Mouse (Mus musculus) CH12.LX (cell line): ENCODE measurements around the gene Pde3a. TPM values are rescaled to one million over a fixed set of nuclear protein-coding genes. Genes with fewer than 3 reads are reported as not detected.

Experiments used
- DNase-seq: peaks from one replicate; pipeline ENCODE4 v3.0.0-alpha.2; 2013; ENCODE audit errors: extremely low read depth
- H3K27ac ChIP-seq: 2 replicates; pipeline ENCODE4 v1.5.1; 2012; ENCODE audit warnings: low read depth, mild to moderate bottlenecking, control low read depth, moderate library complexity; ENCODE audit not compliant: insufficient read depth
- H3K27me3 ChIP-seq: replicated peaks from 2 replicates; pipeline ENCODE3; 2012; ENCODE audit warnings: inconsistent platforms
- H3K36me3 ChIP-seq, 2 experiments: replicated peaks in 1 of 2; 2 replicates each; pipeline versions ENCODE3 to v1.6.1; 2012; ENCODE audit warnings: inconsistent platforms in 1 of 2, low read length in 1 of 2, mild to moderate bottlenecking in 1 of 2, mixed read lengths in 1 of 2, moderate library complexity in 1 of 2; ENCODE audit not compliant: control insufficient read depth in 1 of 2, insufficient read depth in 1 of 2
- H3K4me1 ChIP-seq, 2 experiments: 2 replicates each; pipeline ENCODE4 v1.6.1; 2012; ENCODE audit warnings: inconsistent platforms in 1 of 2, moderate library complexity in 1 of 2; ENCODE audit not compliant: insufficient read depth in 2 of 2, control insufficient read depth in 1 of 2
- H3K4me2 ChIP-seq: 2 replicates; pipeline ENCODE4 v1.6.1; 2012; ENCODE audit warnings: low read depth, mild to moderate bottlenecking, control low read depth; ENCODE audit not compliant: poor library complexity, insufficient read depth, severe bottlenecking
- H3K4me3 ChIP-seq, 3 experiments: fragments of 150-350 bp in 1 of 3; sonication (generic) in 1 of 3; replicated peaks in 1 of 3; 2 replicates each; pipeline versions ENCODE3 to v1.5.1; 2011 to 2012; ENCODE audit warnings: low read depth in 2 of 3, low read length in 2 of 3, mild to moderate bottlenecking in 2 of 3, moderate library complexity in 2 of 3, control low read depth in 1 of 3, improper control_type of control experiment in 1 of 3, inconsistent platforms in 1 of 3, mixed read lengths in 1 of 3; ENCODE audit not compliant: poor library complexity in 1 of 3
- H3K79me2 ChIP-seq: replicated peaks from 2 replicates; pipeline ENCODE4 v1.6.1; 2012; ENCODE audit warnings: mild to moderate bottlenecking, moderate library complexity; ENCODE audit not compliant: control insufficient read depth, poor library complexity, insufficient read depth, severe bottlenecking; ENCODE audit errors: extremely low read depth
- H3K9ac ChIP-seq: 2 replicates; pipeline ENCODE4 v1.6.1; 2012; ENCODE audit warnings: low read depth, mild to moderate bottlenecking, control low read depth, moderate library complexity; ENCODE audit not compliant: insufficient read depth
- H3K9me3 ChIP-seq: replicated peaks from 2 replicates; pipeline ENCODE3; 2012; ENCODE audit warnings: low read length, inconsistent platforms, mixed read lengths
- BHLHE40 ChIP-seq: IDR thresholded peaks from 2 replicates; pipeline ENCODE4 v1.6.1; 2011; ENCODE audit warnings: mild to moderate bottlenecking, low read depth, low read length, improper control_type of control experiment
- CHD2 ChIP-seq: IDR thresholded peaks from 2 replicates; pipeline ENCODE4 v1.6.1; 2011; ENCODE audit warnings: low read length, improper control_type of control experiment
- CTCF ChIP-seq, 2 experiments: IDR thresholded peaks in 1 of 2; conservative IDR thresholded peaks in 1 of 2; 2 replicates each; pipeline ENCODE4 v1.5.1; 2011 to 2012; ENCODE audit warnings: low read depth in 2 of 2, low read length in 2 of 2, improper control_type of control experiment in 1 of 2, inconsistent platforms in 1 of 2, mild to moderate bottlenecking in 1 of 2, moderate library complexity in 1 of 2
- E2F4 ChIP-seq: IDR thresholded peaks from 2 replicates; pipeline ENCODE4 v1.6.1; 2011; ENCODE audit warnings: low read depth, low read length, improper control_type of control experiment; ENCODE audit not compliant: insufficient replicate concordance
- ELF1 ChIP-seq: IDR thresholded peaks from 2 replicates; pipeline ENCODE4 v1.6.1; 2014; ENCODE audit warnings: low read depth, mild to moderate bottlenecking, inconsistent platforms, low read length, improper control_type of control experiment
- GABPA ChIP-seq: IDR thresholded peaks from 2 replicates; pipeline ENCODE4 v1.6.1; 2012; ENCODE audit warnings: low read depth, low read length, improper control_type of control experiment, inconsistent platforms; ENCODE audit not compliant: insufficient replicate concordance
- HCFC1 ChIP-seq: IDR thresholded peaks from 2 replicates; pipeline ENCODE4 v1.6.1; 2012; ENCODE audit warnings: low read depth, mild to moderate bottlenecking, inconsistent platforms, low read length, improper control_type of control experiment
- JUN ChIP-seq: IDR thresholded peaks from 2 replicates; pipeline ENCODE4 v1.6.1; 2011; ENCODE audit warnings: low read depth, mild to moderate bottlenecking, low read length, improper control_type of control experiment, moderate library complexity; ENCODE audit not compliant: insufficient read depth
- KAT2A ChIP-seq: IDR thresholded peaks from 2 replicates; pipeline ENCODE4 v1.6.1; 2012; ENCODE audit warnings: low read length, improper control_type of control experiment, inconsistent platforms; ENCODE audit not compliant: insufficient replicate concordance
- MAFK ChIP-seq: IDR thresholded peaks from 2 replicates; pipeline ENCODE4 v1.6.1; 2011; ENCODE audit warnings: low read length, improper control_type of control experiment; ENCODE audit not compliant: insufficient replicate concordance
- MEF2A ChIP-seq: IDR thresholded peaks from 2 replicates; pipeline ENCODE4 v1.6.1; 2014; ENCODE audit warnings: low read depth, mild to moderate bottlenecking, inconsistent platforms, low read length, improper control_type of control experiment, borderline replicate concordance
- MXI1 ChIP-seq: IDR thresholded peaks from 2 replicates; pipeline ENCODE4 v1.6.1; 2011; ENCODE audit warnings: mild to moderate bottlenecking, low read depth, low read length, improper control_type of control experiment
- MYC ChIP-seq: IDR thresholded peaks from 2 replicates; pipeline ENCODE4 v1.6.1; 2011; ENCODE audit warnings: low read depth, mild to moderate bottlenecking, improper control_type of control experiment, low read length
- NELFE ChIP-seq: IDR thresholded peaks from 2 replicates; pipeline ENCODE4 v1.6.1; 2011; ENCODE audit warnings: low read depth, low read length, improper control_type of control experiment
- NRF1 ChIP-seq: IDR thresholded peaks from 2 replicates; pipeline ENCODE4 v1.6.1; 2014; ENCODE audit warnings: low read depth, mild to moderate bottlenecking, inconsistent platforms, low read length, improper control_type of control experiment, moderate library complexity
- PAX5 ChIP-seq: IDR thresholded peaks from 2 replicates; pipeline ENCODE4 v1.6.1; 2012; ENCODE audit warnings: low read length, inconsistent platforms, mixed read lengths
- RAD21 ChIP-seq: IDR thresholded peaks from 2 replicates; pipeline ENCODE4 v1.6.1; 2011; ENCODE audit warnings: low read depth, mild to moderate bottlenecking, low read length, improper control_type of control experiment, moderate library complexity
- TBP ChIP-seq: conservative IDR thresholded peaks from 2 replicates; pipeline ENCODE4 v1.6.1; 2011; ENCODE audit warnings: low read depth, low read length, improper control_type of control experiment
- USF1 ChIP-seq: IDR thresholded peaks from 2 replicates; pipeline ENCODE4 v1.6.1; 2014; ENCODE audit warnings: low read depth, mild to moderate bottlenecking, inconsistent platforms, low read length, improper control_type of control experiment
- ZKSCAN1 ChIP-seq: IDR thresholded peaks from 2 replicates; pipeline ENCODE4 v1.6.1; 2012; ENCODE audit warnings: low read depth, inconsistent platforms, low read length, improper control_type of control experiment, borderline replicate concordance
- ZMIZ1 ChIP-seq: IDR thresholded peaks from 2 replicates; pipeline ENCODE4 v1.6.1; 2012; ENCODE audit warnings: low read depth, mild to moderate bottlenecking, inconsistent platforms, low read length, improper control_type of control experiment
- dilution Hi-C: fragments of 300-500 bp; cut with MboI; formaldehyde crosslinking; loops from 2 replicates; pipeline ENCODE4 v1.14.3; 2020; ENCODE audit warnings: low sequenced_read_pairs; ENCODE audit not compliant: extremely low pct_unique_long_range_greater_than_20kb, extremely low pct_ligation_motif_present
- in situ Hi-C: fragments of 300-500 bp; cut with MboI; formaldehyde crosslinking; loops from 3 replicates; pipeline ENCODE4 v1.14.3; 2019; ENCODE audit warnings: low sequenced_read_pairs, low pct_ligation_motif_present, low pct_unique_long_range_greater_than_20kb, mixed read lengths
- polyA plus RNA-seq: library from polyadenylated mRNA; unstranded; fragments of >175 nt; gene quantifications from 2 replicates; pipeline ENCODE4 v1.2.1, GENCODE M21; 2012; ENCODE audit warnings: low read depth; ENCODE audit not compliant: insufficient read length
- total RNA-seq, 2 experiments: library from RNA; depleted of rRNA; stranded (reverse); fragments of 300-350 nt in 1 of 2; fragments of >200 nt in 1 of 2; gene quantifications; 2 replicates each; pipeline ENCODE4 v1.2.3; 2012 to 2014

Gene Pde3a
- total and polyA plus RNA-seq, 3 experiments: under 0.01 to 0.04 (median 0.03) TPM

DNA sequence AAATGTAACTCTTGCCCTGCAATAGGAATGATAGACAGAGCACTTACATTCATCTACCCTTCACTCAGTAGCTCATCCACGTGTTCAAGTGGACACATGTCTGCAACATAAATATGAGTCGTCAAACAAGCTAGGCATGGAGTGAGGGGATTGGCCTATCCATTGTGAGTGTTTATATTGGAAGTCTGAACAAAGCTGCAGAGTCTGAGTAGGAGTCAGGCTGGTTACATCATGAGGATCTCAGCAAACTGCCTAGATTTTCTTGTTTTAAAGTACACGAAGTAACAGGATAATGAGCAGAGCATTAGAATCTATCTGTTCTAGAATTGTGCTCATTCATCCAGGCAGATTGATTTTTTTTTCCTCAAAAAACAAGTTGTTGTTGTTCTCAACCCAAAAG, 252.1 kb downstream of the Pde3a start:
- no peak for DNase-seq
- dilution Hi-C loops: no loop called here
- no peak overlapping the region for H3K9ac ChIP-seq
- TF ChIP-seq MAFK (no peak), MEF2A (no peak), CTCF (conservative IDR thresholded peaks at IDR 0.05 in 1 of 2, IDR thresholded peaks at IDR 0.05 in 1 of 2; ENCODE audit: low read depth in 2 of 2, low read length in 2 of 2) (no peak), NELFE (no peak), KAT2A (no peak), TBP (no peak)
- TF ChIP-seq, all 38 proteins: peak for 0
- Histone ChIP-seq H3K4me3 (no peak overlapping the region), H3K27me3 (no peaks in the 10 kb centered on the region), H3K27ac (no peak overlapping the region), H3K36me3 (no peaks in the 10 kb centered on the region), H3K4me1 (no peaks in the 10 kb centered on the region), H3K4me2 (no peak overlapping the region), H3K9me3 (peaks cover 4% of the 10 kb centered on the region), H3K79me2 (no peaks in the 10 kb centered on the region)
- in situ Hi-C loops: no loop called here

DNA sequence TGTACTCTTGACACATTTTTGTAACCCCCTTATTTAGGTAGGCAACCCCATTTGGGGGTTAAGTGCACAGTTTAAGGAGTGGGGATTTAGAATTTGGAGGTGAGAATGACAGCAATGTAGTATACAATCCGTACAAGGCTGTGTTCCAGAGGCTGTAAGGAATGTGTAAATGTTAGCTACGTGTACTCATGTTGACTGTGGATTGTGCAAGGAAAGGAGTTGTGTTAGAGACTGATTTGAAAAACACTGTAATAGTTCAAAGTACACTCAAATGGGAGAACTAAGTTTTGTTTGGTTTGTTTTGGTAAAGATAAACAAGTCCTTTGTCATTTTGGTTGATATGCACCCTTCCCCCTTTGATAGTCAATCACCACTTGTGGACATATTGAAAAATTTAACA, 273.5 kb downstream of the Pde3a start:
- no peak for DNase-seq
- no peak overlapping the region for H3K4me3 ChIP-seq
- no peaks in the 10 kb centered on the region for H3K27me3 ChIP-seq
- no peak overlapping the region for H3K4me2 ChIP-seq
- TF ChIP-seq E2F4: no peak
- TF ChIP-seq NRF1: no peak
- no peak for TF ChIP-seq CTCF (conservative IDR thresholded peaks at IDR 0.05 in 1 of 2, IDR thresholded peaks at IDR 0.05 in 1 of 2; ENCODE audit: low read depth in 2 of 2, low read length in 2 of 2)
- no peak for TF ChIP-seq USF1
- no peak for TF ChIP-seq ZKSCAN1
- no peak for TF ChIP-seq CHD2
- no peak for TF ChIP-seq BHLHE40
- TF ChIP-seq MAFK: no peak
- TF ChIP-seq MEF2A: no peak
- TF ChIP-seq PAX5: no peak
- TF ChIP-seq MXI1: no peak
- TF ChIP-seq TBP: no peak
- no peak for TF ChIP-seq GABPA
- TF ChIP-seq RAD21: no peak
- TF ChIP-seq MYC: no peak
- TF ChIP-seq HCFC1: no peak
- no peak for TF ChIP-seq ELF1
- TF ChIP-seq JUN: no peak
- no peak for TF ChIP-seq ZMIZ1
- no peak for TF ChIP-seq NELFE
- no peaks in the 10 kb centered on the region for H3K4me1 ChIP-seq
- no peaks in the 10 kb centered on the region for H3K79me2 ChIP-seq
- in situ Hi-C loops: no loop called here
- H3K27ac ChIP-seq: no peak overlapping the region
- dilution Hi-C loops: no loop called here
- no peaks in the 10 kb centered on the region for H3K9me3 ChIP-seq
- H3K36me3 ChIP-seq: no peaks in the 10 kb centered on the region
- no peak overlapping the region for H3K9ac ChIP-seq
